Mouse (Mus musculus) liver, adult 2 months (tissue): ENCODE results near the gene Slc38a10.

Experiments used
- CTCF ChIP-seq: fragments of 200-500 bp; IDR thresholded peaks from 2 replicates; pipeline ENCODE4 v1.5.1; 2011; ENCODE audit warnings: low read depth, low read length, control low read depth
- POLR2A ChIP-seq: fragments of 200-500 bp; IDR thresholded peaks from 2 replicates; pipeline ENCODE4 v1.6.1; 2011; ENCODE audit warnings: low read length, control low read depth; ENCODE audit not compliant: insufficient read depth; ENCODE audit errors: extremely low read depth

GRCm38 (mm10) chr11:120114488-120115215 is 36.5 kb downstream of the Slc38a10 start:
- TF ChIP-seq CTCF (no peak), POLR2A (no peak)
